Mouse (Mus musculus) embryonic facial prominence, embryonic 12.5 days (tissue): ENCODE measurements at regions not wholly inside any gene's neighbourhood (a gene's known extent, or its start where the extent isn't known, plus 50 kb on each side); places are given as distances from the start of the nearest gene placed in this dataset.

Source experiments
- ATAC-seq: fragments of 200-750 bp; cut with Nextera tagmentation; 2 replicates; pipeline ENCODE4 v1.8.0; 2017; ENCODE audit not compliant: insufficient number of reproducible peaks, insufficient read depth, low FRiP score, low TSS enrichment
- H3K27ac ChIP-seq: fragments of 300-500 bp; sonication (generic); 2 replicates; pipeline ENCODE4 v1.5.1; 2016; ENCODE audit warnings: mild to moderate bottlenecking
- H3K27me3 ChIP-seq: fragments of 300-500 bp; sonication (generic); 2 replicates; pipeline ENCODE4 v1.6.1; 2016; ENCODE audit warnings: mild to moderate bottlenecking, moderate library complexity
- H3K36me3 ChIP-seq: fragments of 300-500 bp; sonication (generic); 2 replicates; pipeline ENCODE4 v1.6.1; 2016; ENCODE audit warnings: mild to moderate bottlenecking
- H3K4me1 ChIP-seq: fragments of 300-500 bp; sonication (generic); 2 replicates; pipeline ENCODE4 v1.6.1; 2016
- H3K4me2 ChIP-seq: fragments of 300-500 bp; sonication (generic); replicated peaks from 2 replicates; pipeline ENCODE4 v1.6.1; 2016; ENCODE audit warnings: mild to moderate bottlenecking, moderate library complexity
- H3K4me3 ChIP-seq: fragments of 300-500 bp; sonication (generic); 2 replicates; pipeline ENCODE4 v1.5.1; 2016; ENCODE audit warnings: mild to moderate bottlenecking
- H3K9ac ChIP-seq: fragments of 300-500 bp; sonication (generic); 2 replicates; pipeline ENCODE4 v1.6.1; 2016; ENCODE audit warnings: mild to moderate bottlenecking, moderate library complexity
- H3K9me3 ChIP-seq: fragments of 300-500 bp; sonication (generic); 2 replicates; pipeline ENCODE4 v1.6.1; 2016; ENCODE audit warnings: mild to moderate bottlenecking, moderate library complexity
- WGBS: fragments of 180-500 bp; shearing (Covaris S2); methylation state at CpG from one replicate; pipeline ENCODE4 v1.1.7; 2016; 5-methylcytosine and 5-hydroxymethylcytosine counted together

- 47% methylated on average over 19 of the region's 19 CpGs for WGBS
- no peak overlapping the region for H3K4me2 ChIP-seq
- no peaks in the 10 kb centered on the region for H3K27me3 ChIP-seq
- ATAC-seq, result no peak
- peaks cover 8% of the 10 kb centered on the region; the same call in 1 of the 2 replicates for H3K4me1 ChIP-seq
- H3K9ac ChIP-seq, result no peak overlapping the region
- no peaks in the 10 kb centered on the region for H3K9me3 ChIP-seq
- H3K36me3 ChIP-seq, result no peaks in the 10 kb centered on the region
- H3K27ac ChIP-seq, result 0 out of 2 replicates have a peak overlapping the region, but pooled peaks have one; percentile 12
- H3K4me3 ChIP-seq, result no peak overlapping the region
These were observed 438.3 kb downstream of the Sox2 start for GRCm38 (mm10) chr3:35088241-35089080.

GRCm38 (mm10) chr3:35090496-35091133 lies 440.4 kb downstream of the Sox2 start:
- Histone ChIP-seq H3K27ac (no peak overlapping the region), H3K36me3 (no peaks in the 10 kb centered on the region), H3K4me3 (no peak overlapping the region), H3K4me2 (no peak overlapping the region), H3K9me3 (no peaks in the 10 kb centered on the region), H3K27me3 (no peaks in the 10 kb centered on the region), H3K4me1 (0 out of 2 replicates have a peak, but pooled peaks cover 4% of the 10 kb centered on the region), H3K9ac (no peak overlapping the region)
- ATAC-seq, result 0 out of 2 replicates have a peak, but pooled peaks have one; percentile 55
- WGBS, result 18% methylated on average over 5 of the region's 5 CpGs

- H3K4me1 ChIP-seq, result 0 out of 2 replicates have a peak, but pooled peaks cover 4% of the 10 kb centered on the region
- H3K4me2 ChIP-seq, result no peak overlapping the region
- no peak overlapping the region for H3K9ac ChIP-seq
- H3K27me3 ChIP-seq, result no peaks in the 10 kb centered on the region
- no peaks in the 10 kb centered on the region for H3K9me3 ChIP-seq
- H3K36me3 ChIP-seq, result no peaks in the 10 kb centered on the region
- H3K27ac ChIP-seq, result no peak overlapping the region
- ATAC-seq, result no peak
- no peak overlapping the region for H3K4me3 ChIP-seq
- 88% methylated on average over 9 of the region's 9 CpGs for WGBS
These were observed 442.8 kb downstream of the Sox2 start for GRCm38 (mm10) chr3:35093001-35093400.

- Histone ChIP-seq H3K9me3 (no peaks in the 10 kb centered on the region), H3K4me2 (no peak overlapping the region), H3K9ac (no peak overlapping the region), H3K27ac (no peak overlapping the region), H3K4me3 (no peak overlapping the region), H3K4me1 (0 out of 2 replicates have a peak, but pooled peaks cover 4% of the 10 kb centered on the region), H3K27me3 (no peaks in the 10 kb centered on the region), H3K36me3 (no peaks in the 10 kb centered on the region)
- WGBS, result 93% methylated on average over 8 of the region's 8 CpGs
- ATAC-seq, result no peak
These were observed 445.0 kb downstream of the Sox2 start for GRCm38 (mm10) chr3:35095221-35095620.

GRCm38 (mm10) chr3:35096381-35096780 lies 446.2 kb downstream of the Sox2 start:
- Histone ChIP-seq H3K4me3 (no peak overlapping the region), H3K36me3 (no peaks in the 10 kb centered on the region), H3K4me1 (no peaks in the 10 kb centered on the region), H3K4me2 (no peak overlapping the region), H3K9me3 (no peaks in the 10 kb centered on the region), H3K27me3 (0 out of 2 replicates have a peak, but pooled peaks cover 2% of the 10 kb centered on the region), H3K9ac (no peak overlapping the region), H3K27ac (no peak overlapping the region)
- ATAC-seq, result no peak
- WGBS, result 90% methylated on average over 5 of the region's 5 CpGs

- H3K9ac ChIP-seq, result no peak overlapping the region
- H3K27me3 ChIP-seq, result 0 out of 2 replicates have a peak, but pooled peaks cover 3% of the 10 kb centered on the region
These were observed 447.6 kb downstream of the Sox2 start for GRCm38 (mm10) chr3:35097766-35098165.

GRCm38 (mm10) chr3:35099226-35099625 lies 449.0 kb downstream of the Sox2 start:
- no peak overlapping the region for H3K4me3 ChIP-seq
- ATAC-seq, result no peak
- no peak overlapping the region for H3K27ac ChIP-seq
- no peaks in the 10 kb centered on the region for H3K4me1 ChIP-seq
- no peak overlapping the region for H3K4me2 ChIP-seq
- H3K36me3 ChIP-seq, result no peaks in the 10 kb centered on the region
- H3K27me3 ChIP-seq, result 0 out of 2 replicates have a peak, but pooled peaks cover 3% of the 10 kb centered on the region
- H3K9ac ChIP-seq, result no peak overlapping the region
- H3K9me3 ChIP-seq, result no peaks in the 10 kb centered on the region
- 62% methylated on average over 3 of the region's 3 CpGs for WGBS

More at GRCm38 (mm10) chr3:35097766-35098165, 447.6 kb downstream of the Sox2 start:
- no peak for ATAC-seq
- H3K4me2 ChIP-seq, result no peak overlapping the region
- no peaks in the 10 kb centered on the region for H3K36me3 ChIP-seq
- H3K4me1 ChIP-seq, result no peaks in the 10 kb centered on the region
- no peaks in the 10 kb centered on the region for H3K9me3 ChIP-seq
- no peak overlapping the region for H3K4me3 ChIP-seq
- 77% methylated on average over 6 of the region's 6 CpGs for WGBS
- H3K27ac ChIP-seq, result no peak overlapping the region

- Histone ChIP-seq H3K27ac (no peak overlapping the region), H3K36me3 (no peaks in the 10 kb centered on the region), H3K4me3 (no peak overlapping the region), H3K4me2 (no peak overlapping the region), H3K27me3 (0 out of 2 replicates have a peak, but pooled peaks cover 3% of the 10 kb centered on the region), H3K9ac (no peak overlapping the region), H3K9me3 (no peaks in the 10 kb centered on the region), H3K4me1 (no peaks in the 10 kb centered on the region)
- WGBS, result 64% methylated on average over 10 of the region's 10 CpGs
- ATAC-seq, result no peak
These were observed 449.7 kb downstream of the Sox2 start for GRCm38 (mm10) chr3:35099876-35100420.

GRCm38 (mm10) chr3:35101286-35101685 lies 451.1 kb downstream of the Sox2 start:
- no peaks in the 10 kb centered on the region for H3K36me3 ChIP-seq
- no peaks in the 10 kb centered on the region for H3K4me1 ChIP-seq
- no peak for ATAC-seq
- no peak overlapping the region for H3K4me3 ChIP-seq
- H3K4me2 ChIP-seq, result no peak overlapping the region
- H3K27ac ChIP-seq, result no peak overlapping the region
- 76% methylated on average over 8 of the region's 8 CpGs for WGBS
- H3K9me3 ChIP-seq, result no peaks in the 10 kb centered on the region
- no peak overlapping the region for H3K9ac ChIP-seq
- 0 out of 2 replicates have a peak, but pooled peaks cover 3% of the 10 kb centered on the region for H3K27me3 ChIP-seq

GRCm38 (mm10) chr3:35101951-35102350 lies 451.7 kb downstream of the Sox2 start:
- H3K4me1 ChIP-seq, result no peaks in the 10 kb centered on the region
- H3K9ac ChIP-seq, result no peak overlapping the region
- H3K4me3 ChIP-seq, result no peak overlapping the region
- H3K36me3 ChIP-seq, result no peaks in the 10 kb centered on the region
- H3K27ac ChIP-seq, result no peak overlapping the region
- no peak for ATAC-seq
- WGBS, result 74% methylated on average over 5 of the region's 5 CpGs
- no peaks in the 10 kb centered on the region for H3K9me3 ChIP-seq
- H3K4me2 ChIP-seq, result no peak overlapping the region
- H3K27me3 ChIP-seq, result 0 out of 2 replicates have a peak, but pooled peaks cover 3% of the 10 kb centered on the region

GRCm38 (mm10) chr3:35102715-35103591 lies 452.7 kb downstream of the Sox2 start:
- Histone ChIP-seq H3K9me3 (no peaks in the 10 kb centered on the region), H3K9ac (no peak overlapping the region), H3K4me2 (no peak overlapping the region), H3K36me3 (no peaks in the 10 kb centered on the region), H3K27me3 (0 out of 2 replicates have a peak, but pooled peaks cover 3% of the 10 kb centered on the region), H3K27ac (no peak overlapping the region), H3K4me3 (no peak overlapping the region), H3K4me1 (no peaks in the 10 kb centered on the region)
- ATAC-seq, result no peak
- whole genome bisulfite sequencing, result 27% methylated on average over 13 of the region's 13 CpGs
